Mouse (Mus musculus) fibroblast of lung, adult 2 months (primary cell): ENCODE measurements around the gene Akr1b7.
A peak's percentile ranks its signal among the peaks of the same experiment; 100 is the strongest.
"Not testable (repeated sequence)": the region's sequence is repeated elsewhere in the genome, so short reads cannot be mapped to it uniquely, and the experiment has no call there.

Experiments used
- DNase-seq: peaks from one replicate; pipeline ENCODE4 v3.0.0-alpha.2; 2011; ENCODE audit warnings: low read depth

Akr1b7 gene

DNA sequence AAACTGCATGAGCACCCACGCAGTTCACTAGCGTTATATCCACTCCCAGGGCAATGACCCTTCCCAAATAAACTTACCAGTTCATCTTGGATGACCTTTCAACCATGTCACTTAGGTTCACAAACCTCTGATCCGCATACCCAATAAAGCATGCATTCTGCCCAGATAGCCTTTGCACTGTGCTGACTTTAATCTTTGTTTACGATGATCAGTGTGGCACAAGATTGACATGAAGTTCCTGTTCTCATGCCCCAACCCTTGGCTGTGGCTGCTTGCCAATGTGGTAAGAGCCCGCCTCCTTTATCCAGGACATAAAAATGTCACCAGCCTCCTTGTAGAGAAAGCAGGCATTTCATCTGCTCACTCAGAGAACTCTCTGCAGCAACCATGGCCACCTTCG lies at the start of gene Akr1b7:
Gene Akr1b7 (plus strand): TSS at position 312 of the 400 bp plus-strand sequence.
- DNase-seq: no peak

DNA sequence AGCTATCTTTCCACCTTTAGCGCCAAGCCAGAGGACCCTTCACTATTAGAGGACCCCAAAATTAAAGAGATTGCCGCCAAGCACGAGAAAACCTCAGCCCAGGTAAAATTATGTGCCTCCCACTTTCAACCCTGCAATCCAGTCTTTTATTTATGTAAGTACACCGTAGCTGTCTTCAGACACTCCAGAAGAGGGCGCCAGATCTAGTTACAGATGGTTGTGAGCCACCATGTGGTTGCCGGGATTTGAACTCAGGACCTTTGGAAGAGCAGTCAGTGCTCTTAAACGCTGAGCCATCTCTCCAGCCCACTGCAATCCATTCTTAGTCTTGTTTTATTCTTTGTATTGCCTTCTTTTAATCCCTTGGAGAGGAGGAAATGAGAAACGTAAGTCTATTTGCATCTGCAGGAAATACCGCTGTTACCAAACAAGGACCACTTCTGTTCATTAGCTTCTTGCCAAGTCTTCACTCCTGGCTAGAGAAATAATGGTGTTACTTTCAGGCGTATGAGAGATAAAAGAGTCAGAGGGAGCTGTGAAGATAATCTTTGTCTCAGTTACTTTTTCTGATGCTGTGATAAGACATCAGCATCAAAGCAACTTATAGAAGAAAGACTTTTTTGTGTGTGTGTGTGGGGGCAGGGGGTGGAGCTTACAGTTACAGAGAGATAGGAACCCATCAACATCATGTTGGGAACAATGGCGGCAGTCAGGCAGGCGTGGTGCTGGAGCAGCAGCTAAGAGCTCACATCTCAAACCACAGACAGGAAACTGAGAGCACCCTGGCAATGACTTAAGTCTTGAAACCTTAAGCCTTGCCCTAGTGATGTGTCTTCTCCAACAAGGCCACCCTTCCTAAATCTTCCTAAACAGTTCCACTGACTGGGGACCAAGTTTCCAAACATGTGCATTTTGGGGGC lies 47.7 kb upstream of the Akr1b7 start:
- DNase-seq: no peak

DNA sequence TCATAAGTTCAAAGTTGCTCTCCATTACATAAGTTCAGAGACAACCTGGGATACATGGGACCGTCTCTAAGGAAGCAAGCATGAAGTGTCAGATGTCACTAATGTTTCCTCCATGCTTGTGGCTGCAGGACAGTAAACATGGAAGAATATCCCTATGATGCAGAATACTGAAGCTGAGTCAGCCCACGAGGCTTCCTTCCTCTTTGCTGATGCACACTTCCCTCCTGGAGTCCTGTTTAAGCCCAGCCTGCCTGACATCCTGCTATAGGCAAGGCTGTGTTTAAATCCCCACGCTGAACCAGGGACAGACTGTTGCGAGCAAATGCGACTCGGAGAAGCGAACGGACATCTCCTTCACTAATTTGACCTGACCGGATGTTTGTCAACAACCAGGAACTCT lies 44.1 kb upstream of the Akr1b7 start:
- no peak for DNase-seq

DNA sequence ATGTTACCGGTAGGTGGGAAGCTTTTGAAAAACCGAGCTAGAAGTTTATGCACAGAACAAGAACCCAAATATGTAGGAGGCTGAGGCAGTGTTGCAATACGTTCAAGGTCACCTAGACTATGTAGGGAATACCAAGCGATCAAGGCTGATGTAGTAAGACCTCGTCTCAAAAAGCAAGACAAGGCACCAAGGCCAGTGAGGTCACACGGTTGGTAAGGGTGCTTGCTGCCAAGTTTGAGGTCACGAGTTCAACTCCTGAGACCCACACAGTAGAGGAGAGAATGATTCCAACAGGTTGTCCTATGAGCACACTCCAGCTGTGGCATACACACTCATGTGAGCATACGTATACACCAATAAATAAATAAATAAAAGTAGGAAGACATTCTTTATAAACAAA lies 42.1 kb upstream of the Akr1b7 start:
- DNase-seq: no peak

DNA sequence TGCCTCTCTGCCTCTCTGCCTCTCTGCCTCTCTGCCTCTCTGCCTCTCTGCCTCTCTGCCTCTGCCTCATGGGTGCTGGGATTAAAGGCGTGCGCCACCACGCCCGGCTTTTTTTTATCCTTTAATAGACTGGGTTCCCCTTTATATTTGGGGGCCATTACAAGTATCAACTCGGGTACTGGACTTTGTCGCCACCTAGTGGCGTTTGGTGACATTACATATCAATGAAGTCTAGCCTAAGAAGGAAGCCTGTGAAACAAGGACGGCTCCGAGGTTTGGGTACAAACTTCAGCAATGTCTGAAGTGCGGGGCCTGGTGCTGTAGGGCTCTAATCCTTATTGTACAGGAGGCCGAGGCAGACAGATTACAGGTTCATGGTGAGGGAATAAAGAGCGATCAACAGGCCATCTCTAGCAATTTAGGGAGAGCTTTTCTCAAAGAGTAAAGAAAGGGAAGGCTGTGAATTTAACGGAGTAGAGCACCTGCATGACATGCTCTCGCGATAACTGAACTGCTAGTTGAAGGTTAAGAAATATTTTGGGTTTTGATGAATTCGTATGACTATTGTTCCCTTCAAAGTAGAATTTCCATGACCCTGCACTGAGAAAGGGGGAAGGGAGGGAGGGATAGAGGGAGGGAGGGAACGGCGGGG lies 40.3 kb upstream of the Akr1b7 start:
- peak; percentile 48 for DNase-seq

DNA sequence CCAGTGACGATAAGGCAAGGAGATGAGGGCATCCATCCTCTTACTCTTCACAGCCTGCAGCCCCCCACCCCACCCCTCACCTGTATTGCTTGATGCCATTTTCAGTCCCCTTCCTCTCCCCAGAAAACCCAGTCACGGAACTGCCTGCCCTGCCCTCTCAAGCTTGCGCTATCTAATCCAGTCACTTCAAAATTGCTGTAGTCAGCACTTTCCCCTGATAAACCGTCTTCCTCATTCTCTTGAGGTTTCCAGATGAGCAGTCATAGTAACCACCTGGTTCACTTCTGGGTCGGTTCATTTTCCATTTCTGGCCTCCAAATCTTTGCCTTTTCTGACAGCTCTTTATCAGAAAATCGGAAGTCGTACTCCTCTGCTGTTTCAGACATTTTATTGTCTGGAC lies 38.3 kb upstream of the Akr1b7 start:
- no peak for DNase-seq

DNA sequence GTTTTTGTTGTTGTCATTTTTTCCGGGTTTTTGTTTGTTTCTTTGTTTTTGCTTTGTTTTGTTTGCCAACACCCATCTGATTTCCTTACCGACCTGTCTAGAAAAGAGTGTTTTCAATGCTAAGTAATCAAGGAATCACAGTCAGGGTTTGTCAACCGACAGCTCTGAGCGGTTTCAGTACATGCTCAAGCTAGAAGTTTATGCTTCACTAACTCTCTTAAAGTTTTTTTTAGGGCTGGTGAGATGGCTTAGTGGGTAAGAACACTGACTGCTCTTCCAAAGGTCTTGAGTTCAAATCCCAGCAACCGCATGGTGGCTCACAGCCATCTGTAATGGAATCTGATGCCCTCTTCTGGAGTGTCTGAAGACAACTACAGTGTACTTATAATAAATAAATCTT lies 36.2 kb upstream of the Akr1b7 start:
- not testable (repeated sequence) for DNase-seq

DNA sequence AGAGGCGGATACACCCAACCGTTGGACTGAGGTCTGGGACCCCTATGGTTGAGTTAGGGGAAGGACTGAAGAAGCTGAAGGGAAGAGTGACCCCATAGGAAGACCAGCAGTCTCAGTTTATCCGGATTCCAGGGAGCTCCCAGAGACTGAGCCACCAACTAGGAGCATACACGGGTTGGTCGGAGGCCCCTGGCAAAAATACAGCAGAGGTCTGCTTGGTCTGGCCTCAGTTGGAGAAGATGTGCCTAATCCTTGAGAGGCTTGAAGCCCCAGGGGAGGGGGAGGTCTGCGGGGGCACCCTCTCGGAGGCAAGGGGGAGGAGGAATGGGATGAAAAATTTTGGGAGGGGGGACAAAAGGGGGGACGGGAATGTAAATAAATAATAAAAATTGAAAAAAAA lies 28.7 kb upstream of the Akr1b7 start:
- no peak for DNase-seq

DNA sequence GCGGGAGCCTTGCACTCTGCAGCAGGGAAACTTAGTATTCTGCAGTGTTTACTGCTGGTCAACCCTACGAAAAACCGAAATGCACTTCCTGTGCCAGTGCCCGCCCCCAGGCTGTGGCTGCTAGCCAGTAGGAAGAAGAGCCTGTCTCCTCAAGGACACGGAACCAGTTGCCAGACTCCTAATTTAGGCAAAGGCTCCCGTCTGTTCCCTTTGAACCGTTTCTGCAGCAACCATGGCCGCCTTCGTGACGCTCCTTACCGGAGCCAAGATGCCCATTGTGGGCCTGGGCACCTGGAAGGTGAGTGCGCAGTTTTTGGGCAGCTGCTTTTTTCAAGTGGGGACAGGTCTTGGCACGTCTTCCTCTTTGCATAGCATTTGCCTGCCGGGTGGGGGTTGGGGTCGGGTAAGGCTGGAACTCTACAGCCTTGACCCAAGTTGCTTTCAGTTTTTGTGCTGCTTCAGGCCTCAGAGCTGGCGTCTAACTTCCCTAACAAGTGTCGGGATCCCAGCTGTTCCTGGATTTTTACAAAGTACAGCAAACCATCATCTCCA lies 27.9 kb upstream of the Akr1b7 start, which contains the start of gene Akr1b10:
Gene Akr1b10 (plus strand): TSS at position 109 of the 552 bp plus-strand sequence.
- DNase-seq: peak; percentile 34

DNA sequence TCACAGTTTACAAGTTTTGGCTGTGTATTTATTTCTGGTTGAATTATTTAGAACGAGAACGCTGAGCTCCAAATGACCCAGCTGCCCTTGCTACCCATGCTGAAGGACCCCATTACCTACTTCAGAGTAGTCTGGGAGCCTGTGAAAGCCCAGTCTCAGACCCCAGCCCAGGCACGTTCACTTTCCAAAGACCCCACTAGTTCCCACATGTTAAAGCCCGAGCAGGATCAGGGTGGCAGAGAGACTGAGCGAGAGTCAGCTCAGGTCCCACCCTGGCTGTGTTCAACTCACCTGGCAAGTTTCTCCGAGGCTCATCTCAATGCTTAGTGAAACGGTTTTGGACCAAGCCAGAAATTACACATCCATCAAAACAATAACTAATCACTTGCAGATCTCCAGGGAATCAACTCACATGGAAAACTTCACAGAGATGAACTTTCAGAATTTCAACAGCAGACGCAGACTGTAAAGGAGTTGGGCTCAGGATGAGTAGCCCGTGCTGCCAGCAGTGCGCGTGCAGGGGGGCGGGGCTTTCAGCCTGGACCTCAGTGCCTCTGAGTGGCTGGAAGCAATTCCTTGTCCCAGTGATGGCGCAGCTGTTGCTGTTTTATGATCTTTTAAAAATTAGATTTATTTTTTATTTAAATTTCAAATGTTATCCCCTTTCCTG lies 27.3 kb upstream of the Akr1b7 start:
- DNase-seq: peak; percentile 9

DNA sequence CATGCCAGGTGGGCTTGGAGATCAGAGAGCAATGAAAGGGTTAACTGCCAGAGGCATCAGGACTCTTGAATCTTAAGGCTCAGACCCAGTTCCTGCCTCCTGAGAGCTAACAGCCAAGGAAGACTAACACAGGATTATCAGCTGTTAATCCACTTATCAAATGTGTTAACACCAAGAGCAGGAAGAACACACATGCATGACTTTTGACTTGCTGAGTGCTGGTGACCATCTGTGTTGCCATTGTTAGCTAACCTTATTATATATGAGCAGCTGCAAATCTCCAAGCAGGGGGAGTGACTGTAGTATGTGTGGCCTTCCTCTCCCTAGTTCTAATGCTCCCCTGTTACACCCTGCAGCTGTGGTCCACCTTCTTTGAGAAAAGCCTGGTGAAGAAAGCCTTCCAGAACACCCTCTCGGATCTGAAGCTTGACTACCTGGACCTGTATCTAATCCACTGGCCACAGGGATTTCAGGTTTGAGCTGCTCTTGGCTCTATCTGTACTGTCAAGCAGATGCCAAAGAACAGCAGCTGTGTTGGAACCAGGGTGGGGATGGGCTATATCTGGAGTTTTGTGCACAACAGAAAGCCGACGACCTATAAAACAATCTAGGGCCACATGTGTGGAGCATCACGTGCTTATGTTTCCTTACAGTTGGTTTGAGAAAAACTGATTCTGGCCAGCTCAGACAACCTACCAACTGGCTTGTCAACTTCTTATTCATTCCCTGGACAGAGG lies 23.5 kb upstream of the Akr1b7 start:
- no peak for DNase-seq

DNA sequence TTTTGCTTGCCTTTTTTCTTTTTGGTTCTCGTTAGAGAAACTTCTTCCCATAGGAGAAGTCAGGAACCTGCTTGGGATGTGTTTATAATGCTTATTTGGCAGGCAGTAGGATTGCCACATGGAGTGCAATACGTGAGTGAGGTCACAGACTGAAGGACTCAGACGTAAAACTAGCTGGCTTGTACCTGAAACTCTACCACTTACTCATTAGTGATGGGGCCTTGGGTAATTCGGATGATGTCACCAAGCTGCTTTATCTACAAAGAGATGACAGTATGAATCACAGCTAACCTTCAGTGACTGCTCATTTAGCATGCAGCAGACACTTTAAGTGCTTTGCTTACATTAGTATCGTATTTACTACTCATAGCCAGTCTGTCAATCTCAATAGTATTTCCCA lies 16.2 kb upstream of the Akr1b7 start:
- no peak for DNase-seq

DNA sequence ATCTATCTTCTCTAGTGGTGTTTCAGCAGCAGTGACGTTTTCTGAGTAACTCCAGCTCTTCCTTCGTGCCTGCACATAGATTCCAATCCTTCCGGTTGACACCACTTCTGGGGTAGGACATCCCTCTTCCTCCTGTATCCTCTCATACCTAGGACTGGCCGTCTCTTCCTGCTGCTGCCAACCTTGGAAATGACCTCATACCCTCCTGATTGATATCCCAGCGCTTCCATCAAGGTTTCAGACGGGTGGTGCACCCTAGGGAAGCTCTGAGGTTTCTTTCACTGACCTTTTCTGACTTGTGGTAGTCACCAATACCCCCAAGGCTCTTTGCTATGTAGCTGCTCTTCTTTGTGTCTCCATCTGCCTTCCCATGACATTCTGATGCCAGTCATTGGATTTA lies 13.7 kb upstream of the Akr1b7 start:
- DNase-seq: no peak

DNA sequence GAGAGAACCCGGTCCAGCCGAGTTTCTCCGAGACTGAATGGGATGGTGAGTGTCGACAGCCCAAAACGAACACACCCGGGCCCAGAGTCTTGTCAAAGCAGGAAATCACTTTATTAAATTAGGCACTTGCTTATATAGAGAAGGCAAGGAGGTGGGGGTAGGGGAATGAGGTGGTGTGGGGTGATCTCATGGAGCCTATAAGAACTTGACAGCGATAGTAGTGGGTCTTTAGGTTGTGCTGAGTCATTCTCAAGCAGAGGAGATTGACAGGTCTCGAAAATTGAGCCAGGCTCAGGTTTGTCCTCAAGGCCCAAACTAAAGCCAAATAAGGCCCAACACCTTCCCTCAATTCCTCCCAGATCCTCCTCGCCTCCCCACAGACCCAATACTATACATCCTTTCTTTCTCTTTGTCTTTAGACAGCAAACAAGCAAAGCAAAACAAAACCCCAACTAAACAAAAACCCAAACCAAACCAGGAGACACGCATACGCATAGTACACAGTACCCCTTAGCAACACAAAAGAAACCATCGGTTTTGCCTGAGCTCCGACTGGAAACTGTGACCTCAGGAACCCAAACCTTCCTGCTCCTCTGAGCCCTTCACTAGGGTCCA lies 12.4 kb upstream of the Akr1b7 start:
- DNase-seq: no peak

DNA sequence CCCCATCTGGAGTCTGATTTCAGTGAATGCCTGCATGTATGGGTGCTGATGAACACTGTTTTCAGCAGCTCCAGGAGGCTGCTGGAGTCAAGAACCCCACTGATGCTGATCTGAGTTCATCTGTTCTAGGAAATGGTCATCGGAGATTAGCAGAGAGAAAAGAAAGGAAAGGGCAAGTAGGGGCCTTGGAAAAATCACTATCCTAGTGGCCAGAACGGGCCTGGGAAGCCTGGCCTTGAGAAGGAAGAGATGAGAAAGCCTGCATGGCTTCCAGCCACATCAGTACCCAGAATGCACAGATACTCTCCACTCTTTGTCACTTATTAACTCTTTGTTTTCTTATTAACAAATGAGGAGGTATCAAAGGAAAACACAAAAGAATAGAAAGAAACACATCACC lies 11.4 kb upstream of the Akr1b7 start:
- no peak for DNase-seq

DNA sequence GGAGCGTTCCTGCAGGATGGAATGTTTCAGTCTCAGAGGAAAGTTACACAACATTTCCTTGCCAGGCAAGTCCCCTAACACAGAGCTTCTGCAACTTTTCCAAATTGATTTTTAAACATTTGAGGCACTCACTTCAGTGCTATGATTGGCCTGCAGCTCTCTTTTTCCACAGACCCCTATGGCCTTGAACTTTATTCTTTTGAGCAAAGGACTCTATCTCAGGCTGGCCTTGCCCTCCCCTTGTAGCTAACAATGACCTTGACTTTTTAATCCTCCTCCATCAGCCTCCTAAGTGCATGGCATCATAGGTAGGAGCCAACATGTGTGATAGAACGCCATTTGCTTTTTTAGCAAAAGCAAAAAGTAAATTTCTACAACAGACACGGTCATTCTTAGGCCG lies 5.4 kb upstream of the Akr1b7 start:
- no peak for DNase-seq

DNA sequence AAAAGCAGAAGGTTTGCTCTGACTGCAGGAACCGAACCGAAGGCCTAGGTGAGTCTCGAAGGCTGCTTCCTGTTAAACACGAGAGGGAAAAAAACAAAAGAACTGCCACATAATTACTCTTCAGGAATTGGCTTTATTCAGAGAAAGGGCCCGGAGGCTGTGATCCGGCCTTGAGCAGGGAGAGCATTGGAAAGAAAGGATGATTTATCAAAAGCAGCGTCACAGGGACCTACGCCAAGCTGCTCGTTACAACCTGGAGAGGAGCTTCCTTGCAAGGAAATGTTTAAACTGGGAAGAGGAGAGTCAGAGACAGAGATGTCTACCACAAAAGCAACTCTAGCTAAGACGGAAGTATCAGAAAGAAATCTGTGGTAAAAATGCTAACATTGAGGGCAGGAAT lies 4.7 kb upstream of the Akr1b7 start:
- no peak for DNase-seq

DNA sequence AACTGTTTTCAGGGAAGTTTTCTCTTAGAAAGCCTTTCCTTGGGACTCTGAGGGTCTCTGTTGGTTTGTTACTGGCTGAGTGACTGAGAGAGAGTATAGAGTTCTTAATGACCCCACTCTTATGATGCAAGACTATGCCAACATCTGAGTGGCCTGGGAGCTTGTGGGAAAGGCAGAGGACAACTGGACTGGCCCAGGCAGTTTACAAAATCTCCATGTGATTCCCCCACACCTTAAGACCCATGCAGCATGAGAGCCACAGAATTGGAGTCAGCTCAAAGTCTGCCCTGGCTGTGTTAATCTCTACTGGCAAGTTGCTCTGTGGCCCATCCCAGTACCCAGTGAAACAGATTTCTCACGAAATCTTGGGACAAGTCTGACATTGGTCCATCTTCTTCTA lies 554 bp downstream of the Akr1b7 start:
- DNase-seq: no peak

DNA sequence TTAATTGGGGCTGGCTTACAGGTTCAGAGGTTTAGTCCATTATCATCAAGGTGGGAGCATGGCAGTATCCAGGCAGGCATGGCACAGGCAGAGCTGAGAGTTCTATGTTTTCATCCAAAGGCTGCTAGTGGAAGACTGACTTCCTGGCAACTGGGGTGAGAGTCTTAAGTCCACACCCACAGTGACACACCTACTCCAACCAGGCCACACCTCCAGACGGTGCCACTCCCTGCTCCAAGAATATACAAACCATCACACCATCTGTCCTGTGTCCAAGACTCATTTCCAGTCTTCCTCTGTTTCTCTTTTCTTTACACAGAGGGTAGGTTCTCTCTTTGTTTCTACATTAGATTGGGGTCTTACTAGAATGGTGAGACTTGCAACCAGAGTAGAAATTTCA lies 1.3 kb downstream of the Akr1b7 start:
- not testable (repeated sequence) for DNase-seq

DNA sequence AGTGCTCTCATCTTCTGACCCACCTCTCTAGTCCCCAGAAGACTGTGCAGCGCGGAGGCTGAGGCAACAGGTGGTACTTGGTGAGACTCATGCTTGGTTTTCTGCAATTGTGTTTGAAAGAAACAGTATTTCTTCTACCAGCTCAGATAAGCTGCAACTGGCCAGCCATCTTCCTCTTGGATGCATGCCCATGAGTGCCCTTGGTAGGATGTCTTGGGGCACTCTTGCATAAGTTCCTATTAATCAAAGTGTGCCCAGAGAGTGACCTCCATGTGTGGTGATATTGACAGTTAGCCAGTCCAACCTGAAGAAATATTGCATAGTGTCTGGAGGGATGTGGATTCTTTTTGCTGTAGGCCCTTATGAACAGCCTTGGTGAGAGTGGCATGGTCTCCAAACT lies 4.4 kb downstream of the Akr1b7 start:
- DNase-seq: no peak

DNA sequence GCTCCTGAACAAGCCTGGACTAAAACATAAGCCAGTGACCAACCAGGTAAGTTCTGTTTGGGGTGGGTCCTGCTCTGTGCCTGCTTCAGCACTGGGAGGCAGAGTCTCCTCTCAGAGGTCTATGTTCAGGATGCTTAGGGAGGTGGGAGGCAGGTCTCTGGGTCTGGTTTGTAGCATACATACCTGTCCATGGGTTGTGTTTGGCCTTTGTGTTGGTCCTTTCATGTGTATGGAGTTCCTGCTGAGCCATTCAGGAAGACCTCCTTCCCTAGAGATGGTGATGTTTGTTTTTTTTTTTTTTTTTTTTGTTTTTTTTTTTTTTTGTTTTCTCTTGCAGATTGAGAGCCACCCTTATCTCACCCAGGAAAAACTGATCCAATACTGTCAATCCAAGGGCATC lies 6.9 kb downstream of the Akr1b7 start:
- DNase-seq: no peak
